Mouse (Mus musculus) spleen, postnatal 14 days (tissue): Measurements from ENCODE around the gene Col23a1.

Source experiments
- DNase-seq, 2 experiments: peaks; one replicate each; pipeline ENCODE4 v3.0.0; 2021 to 2022; ENCODE audit warnings: low spot score in 2 of 2

Col23a1 gene

DNA sequence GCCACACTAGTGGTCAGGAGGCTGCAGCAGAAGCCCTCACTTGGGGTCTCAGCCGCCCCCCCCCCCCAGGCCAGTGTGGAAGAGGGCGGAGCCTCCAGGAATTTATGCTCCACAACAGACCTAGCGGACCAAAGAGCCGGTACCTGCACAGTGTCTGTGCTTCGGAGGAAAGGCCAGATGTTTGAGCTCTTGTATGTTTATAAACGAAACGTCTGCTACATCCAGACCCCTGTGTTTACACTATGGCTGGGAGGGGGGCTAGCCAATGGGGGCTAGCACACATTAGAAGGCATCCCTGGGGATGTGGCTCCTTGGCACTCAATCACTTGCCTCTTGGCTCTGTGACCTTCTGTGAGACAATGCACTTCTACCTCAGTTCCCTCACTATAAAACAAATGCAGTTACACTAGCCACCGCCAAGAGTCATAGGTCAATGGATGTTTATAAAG lies 99.2 kb downstream of the Col23a1 start:
- DNase-seq: no peak

DNA sequence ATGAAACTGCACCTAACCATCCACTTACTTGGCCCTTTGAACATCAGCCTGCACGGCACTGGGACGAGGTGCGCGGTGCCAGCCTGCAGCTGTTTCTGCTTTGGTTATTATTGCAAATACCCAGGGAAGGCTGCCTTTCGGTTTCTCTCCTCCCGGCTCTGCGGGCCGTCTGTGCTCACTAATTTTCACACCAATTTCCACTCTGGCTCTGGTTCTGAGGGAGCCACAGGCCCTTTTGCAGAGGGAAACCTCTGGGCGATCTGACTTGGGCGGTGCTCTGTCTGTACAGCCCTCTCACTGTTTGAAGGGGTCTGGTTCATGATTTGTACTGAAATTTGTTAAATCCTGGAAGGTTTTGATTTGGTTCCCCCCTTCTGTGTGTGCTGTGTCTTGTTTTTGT lies 100.0 kb downstream of the Col23a1 start:
- DNase-seq: no peak

DNA sequence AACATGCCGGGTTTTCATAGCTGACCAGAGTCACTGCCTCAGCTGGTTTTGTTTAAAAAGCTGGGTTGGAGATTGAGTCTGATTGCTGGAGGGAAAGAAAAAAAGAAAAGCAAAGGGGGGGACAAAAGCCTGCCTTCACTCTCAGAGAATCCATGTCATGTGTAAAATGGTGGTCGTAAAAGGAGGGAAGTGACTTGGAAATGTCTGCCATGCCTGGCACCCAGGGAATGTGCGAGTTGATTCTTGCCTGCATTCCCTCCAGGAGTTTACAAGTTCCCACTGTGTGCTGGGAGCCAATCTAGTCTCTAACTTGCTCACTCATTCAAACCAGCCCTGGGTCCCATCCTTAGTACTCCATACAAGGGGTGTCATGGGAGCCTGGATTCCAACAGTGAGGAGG lies 100.8 kb downstream of the Col23a1 start:
- DNase-seq: no peak

DNA sequence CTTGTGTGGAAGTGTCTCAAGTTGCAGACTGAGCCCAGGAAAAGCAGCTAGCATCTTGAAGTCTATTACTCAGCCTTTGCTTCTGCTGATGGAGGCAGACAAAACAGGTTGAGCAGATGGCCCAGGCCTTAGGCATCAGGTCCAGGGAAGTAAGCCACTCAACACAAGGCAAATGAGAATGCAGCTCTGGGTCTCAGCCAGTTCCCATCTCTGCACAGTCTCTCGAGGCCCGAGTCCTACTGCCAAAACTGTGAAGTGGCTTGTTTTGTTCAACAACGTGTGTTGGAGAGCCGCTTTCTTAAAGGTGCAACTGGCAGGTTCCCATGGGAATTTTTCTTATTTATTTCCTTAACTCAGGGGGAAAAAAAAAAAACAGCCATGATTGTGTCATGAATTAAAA lies 101.8 kb downstream of the Col23a1 start:
- DNase-seq: no peak

DNA sequence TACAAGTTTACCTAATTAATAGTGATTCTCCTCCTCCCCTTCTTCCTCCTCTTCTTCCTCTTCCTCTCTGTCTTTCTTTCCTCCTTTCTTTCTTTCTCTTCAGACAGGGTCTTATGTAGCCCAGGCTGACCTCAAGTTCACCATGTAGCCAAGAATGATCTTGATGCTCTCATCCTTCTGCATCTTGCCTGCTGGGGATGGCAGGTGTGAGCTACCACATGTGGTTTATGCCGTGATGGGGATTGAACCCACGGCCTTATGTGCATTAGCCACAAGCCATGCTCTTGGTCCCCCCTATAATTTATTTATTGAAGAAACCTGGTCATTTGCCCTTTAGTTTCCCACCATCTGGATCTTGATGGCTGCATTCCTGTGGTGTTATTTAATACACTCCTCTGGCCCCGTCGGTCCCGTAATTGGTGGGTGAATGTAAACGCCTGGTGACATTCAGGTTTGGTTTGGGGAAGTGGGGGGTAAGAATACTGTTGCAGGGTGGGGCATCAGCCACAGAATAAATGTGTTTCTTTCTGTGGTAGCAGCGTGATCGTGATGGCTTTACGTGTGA lies 104.7 kb downstream of the Col23a1 start:
- DNase-seq: no peak

DNA sequence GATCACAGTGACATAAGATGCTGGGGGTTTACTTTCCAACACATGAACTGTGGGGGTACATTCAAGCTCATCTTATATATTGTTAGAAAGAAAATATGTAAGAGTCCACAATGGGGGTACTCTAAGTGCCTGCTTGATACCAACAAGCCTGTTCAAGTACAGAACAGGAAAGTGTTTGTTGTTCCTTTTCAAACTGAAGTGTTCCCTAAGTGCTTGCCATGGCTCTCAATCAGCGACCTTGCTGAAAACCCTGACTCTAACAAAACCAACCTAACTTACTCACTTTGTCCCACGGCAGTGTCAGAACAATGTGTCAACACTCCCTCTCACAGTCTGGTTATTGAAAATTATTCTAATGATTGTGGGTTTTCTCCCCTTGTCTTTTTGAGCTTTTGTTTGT lies 106.7 kb downstream of the Col23a1 start:
- no peak for DNase-seq

DNA sequence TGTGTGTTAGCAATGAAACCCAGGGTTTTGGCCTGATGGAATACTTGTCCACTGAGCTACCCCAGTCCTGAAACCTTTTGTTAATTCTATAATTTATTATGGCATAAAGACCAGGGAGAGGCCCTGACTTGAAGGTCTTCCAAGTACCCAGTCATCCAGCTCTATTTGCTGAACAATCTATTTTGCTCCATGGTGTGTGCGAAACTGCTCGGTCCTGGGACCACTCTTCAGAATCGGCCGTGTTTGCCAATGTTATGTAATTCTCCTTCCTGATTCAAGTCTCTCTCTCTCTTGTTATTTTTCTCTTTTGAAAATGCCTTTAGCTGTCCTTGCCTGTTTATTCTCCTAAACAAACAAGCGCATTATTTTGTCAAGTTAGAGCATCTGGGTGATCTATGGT lies 108.4 kb downstream of the Col23a1 start:
- no peak for DNase-seq

DNA sequence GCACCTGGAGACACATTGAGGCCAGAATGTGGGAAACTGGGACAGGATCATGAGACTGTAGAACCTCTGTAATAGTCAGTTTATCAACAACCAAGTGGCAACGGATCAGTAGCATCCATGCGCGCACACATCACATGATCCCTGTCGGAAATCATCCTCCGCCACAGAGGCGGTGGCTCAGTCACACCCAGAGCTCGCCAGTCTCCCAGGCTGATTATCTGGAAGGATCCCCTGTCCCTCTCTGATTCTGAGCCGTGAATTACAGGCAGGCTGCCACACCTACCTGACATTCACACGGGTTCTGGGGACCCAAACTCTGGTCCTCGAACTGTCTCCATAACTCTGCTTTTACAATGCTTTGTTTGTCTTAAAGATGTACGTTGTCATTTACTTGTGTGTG lies 110.6 kb downstream of the Col23a1 start:
- DNase-seq: no peak

DNA sequence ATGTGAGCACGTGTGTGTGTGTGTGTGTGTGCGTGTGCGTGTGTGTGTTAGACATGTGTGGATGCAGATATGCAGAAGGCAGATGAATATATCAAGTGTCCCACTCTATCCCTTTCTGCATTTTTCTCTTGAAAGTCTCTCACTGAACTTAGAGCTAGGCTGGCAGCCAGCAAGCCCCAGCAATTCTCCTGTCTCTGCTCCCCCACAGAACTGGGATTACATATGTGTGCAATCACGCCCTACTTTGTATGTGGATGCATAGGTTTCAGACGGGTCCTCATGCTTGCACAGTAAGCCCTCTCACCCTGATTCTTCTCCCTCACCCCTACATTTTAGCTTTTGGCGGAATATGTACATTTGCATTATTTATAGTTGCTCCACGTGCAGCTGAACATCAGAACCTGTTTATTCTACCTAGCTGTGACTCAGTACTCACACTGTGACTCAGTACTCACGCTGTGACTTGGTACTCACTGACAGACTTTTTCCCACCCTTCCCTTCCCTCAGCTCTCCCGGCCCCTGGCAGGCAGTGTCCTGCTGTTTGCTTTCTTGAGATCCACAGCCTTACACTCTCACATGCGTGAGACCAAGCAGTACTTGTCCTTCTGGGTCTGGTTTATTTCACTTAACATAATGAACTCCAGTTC lies 111.9 kb downstream of the Col23a1 start:
- no peak for DNase-seq

DNA sequence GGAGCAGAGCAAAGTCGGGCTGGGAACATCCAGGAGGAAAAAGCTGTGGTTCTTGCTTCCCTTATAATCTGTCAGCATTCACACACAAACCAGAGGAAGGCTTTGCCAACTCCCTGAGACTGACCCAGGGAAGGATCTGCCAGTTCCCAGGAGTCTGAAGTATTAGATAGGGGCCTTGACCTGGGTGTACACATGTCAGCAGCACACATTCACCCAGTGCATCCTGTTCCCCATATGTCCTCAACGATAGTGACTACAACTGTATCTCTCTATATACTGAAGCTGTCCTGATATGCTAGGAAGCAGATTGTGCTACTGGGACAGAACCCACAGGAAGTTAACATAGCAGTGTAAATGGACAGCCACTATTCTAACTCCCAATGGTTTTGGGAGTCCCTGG lies 114.2 kb downstream of the Col23a1 start:
- no peak for DNase-seq

DNA sequence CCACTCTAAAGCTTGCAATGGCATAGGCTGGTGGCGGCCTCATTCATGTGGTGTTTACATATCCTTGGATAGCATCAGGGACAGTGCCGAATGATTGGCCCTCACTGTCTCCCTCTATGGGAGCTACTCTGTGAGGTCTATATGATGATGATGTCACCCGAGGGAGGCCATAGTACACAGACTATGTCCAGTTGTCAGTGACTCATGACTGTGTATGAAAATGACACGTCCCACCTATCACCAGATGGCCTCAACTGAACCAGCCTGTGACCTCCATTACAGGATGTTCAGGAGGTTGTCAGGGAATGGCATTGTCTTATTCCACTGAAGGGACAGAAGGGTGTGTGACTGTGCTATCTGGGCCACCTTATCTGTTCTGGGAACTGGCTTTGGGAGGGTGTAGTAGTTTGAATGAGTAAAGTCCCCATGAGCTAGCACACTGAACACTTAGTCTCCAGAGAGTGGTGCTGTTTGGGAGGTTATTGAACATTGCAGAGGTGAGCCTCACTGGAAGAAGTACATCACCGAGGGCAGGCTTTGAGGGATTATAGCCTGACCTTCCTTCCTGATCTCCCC lies 115.2 kb downstream of the Col23a1 start:
- DNase-seq: no peak

DNA sequence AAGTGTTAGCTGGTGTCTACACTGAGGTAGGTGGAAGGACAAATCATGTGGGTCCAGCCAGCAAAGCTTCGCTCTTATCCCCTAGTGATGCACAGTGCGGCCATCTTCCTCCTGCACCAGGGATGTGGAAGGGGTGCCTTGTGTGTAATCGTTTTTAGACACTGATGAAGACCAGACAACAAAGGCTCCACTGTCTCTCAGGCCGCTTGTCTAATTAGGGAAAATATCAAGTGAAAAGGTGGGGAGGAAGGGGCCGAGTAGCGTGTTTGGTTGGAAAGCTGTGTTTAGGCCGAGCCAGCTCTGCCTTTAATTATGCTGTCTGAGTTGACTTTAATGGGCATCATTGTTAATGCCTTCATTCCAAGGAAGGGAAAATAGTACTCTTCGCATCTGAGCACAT lies 116.8 kb downstream of the Col23a1 start:
- DNase-seq: no peak

DNA sequence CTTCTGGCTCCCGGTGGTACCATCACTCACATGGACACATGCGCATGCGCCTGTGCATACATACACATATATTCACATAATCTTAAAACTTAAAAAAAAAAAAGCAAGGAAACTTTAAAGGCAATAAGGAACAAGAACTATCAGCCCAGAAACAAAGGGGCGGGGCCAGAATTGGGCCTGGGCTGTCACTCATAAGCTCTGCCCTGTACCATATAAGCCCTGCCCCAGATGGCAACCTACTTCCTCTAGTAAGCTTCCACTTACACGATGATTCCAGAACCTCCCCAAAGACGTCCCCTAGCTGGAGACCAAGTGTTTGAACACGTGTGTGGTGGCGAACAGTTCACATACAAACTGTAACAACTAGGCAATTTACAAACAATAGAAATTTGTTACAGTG lies 117.6 kb downstream of the Col23a1 start:
- no peak for DNase-seq

DNA sequence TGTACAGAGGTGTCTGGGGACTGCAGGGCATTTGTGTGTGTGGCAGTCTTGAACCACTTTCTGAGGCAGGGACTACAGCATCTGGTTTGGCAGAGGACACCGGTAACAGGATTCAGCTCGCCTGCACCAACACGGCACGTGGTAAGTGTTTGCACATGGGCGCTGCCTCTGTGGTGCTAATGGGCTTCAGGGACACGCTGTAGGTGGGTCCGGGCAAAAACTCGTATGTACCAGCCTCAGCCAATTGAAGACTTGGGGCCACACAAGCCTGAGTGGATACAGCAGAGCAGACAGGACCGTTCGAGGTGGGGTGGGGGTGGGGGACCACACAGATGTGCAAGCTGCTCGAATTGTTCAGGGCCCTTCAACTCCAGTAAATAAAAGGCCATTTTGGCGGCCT lies 121.1 kb downstream of the Col23a1 start:
- no peak for DNase-seq

DNA sequence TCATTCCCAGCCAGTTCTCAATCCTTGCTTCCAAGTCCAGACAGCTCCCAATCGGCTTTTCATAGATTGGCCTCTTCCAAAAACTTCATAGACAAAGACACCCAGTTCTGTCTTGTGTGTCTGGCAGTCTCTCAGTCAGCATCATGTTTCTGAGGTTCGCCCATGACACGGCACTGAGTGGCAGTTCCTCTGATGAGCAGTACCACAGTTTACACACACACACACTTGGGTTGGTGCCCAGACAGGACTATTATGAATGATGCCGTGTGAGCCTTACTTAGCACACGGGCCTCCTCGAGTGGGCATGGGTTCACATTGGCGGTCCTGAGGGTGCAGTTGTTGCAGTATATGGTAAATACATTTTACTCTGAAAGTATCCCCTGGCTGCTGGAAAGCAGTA lies 124.8 kb downstream of the Col23a1 start:
- no peak for DNase-seq

DNA sequence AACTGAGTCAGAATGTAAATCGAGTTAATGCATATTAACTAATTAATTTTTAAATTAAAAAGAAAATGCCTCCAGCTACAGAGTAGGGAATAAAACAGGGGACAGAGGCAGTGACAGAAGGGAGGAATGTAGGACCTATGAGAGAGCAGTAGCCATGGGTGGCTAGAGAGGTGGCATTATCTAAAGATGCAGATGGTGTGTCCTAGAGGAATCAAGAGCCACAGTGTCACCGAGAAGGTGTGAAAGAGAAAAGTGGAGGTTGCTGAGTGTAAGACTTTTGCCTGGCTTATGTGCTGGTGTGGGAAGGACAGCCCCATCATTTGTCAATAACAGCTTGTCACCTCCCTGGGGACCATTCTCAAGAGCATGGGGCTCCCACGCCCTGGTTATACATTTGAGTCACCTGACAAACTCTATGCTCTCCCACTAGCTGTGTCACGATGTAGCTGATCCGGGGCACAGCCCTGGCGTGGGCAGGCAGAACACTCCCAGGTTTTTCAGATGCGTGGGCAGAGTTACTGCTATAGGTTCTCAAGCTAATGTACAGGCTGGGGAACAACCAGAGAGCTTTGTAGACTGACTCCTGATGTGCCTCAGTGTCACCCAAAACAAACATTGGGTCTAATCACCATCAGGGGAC lies 125.4 kb downstream of the Col23a1 start:
- no peak for DNase-seq

DNA sequence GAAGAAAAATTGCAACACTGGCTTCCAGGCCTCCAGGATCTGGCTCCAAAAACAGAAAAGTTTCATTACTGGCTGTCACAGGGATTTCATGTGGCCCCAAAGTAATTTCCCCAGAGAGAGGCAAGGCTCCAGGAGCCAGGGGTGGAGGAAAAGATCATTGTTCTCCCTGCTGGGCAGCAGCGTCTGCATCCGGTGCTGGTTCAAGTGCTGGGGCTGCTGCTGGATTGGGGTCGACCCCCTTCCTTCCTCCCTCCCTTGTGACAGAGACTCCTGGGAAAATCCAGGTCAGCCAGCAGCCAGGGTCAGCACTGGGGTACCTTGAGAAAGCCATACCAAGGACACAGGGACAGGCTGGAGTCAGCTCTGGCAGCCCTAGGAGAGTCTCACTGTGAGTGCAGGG lies 129.1 kb downstream of the Col23a1 start:
- DNase-seq: no peak

DNA sequence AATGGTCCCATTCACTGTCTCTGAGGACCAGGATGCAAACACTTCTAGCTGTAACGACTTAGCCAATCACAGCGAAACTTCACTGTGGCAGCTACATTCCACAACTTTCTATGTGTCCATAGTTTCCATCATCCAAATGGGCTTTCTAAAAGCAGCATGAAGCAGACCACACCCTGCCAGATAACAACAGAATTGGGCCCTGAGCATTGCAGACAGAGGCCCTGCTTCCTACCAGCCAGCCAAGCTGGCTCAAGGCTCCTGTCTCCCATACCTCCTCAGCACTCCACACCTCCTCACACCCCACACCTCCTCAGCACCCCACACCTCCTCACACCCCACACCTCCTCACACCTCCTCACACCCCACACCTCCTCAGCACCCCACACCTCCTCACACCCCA lies 132.2 kb downstream of the Col23a1 start:
- DNase-seq: no peak

DNA sequence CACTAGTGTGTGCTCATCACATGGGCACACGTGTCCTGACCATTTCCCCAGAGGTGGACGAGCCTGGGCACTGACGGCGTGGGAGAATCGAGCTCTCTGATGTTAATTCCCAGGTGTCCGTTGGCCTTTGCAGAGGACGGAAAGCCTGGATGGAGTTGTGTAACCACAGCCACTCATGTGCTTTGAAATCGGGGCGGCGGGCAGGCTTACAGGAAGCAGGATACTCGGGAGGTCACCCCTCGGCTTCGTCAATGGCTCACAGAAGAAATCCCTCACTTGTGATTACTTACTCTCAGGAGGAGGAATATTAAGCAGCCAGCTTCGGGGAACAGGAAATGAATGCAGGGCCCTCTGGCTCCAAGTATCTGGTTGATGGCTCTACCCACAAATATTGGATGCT lies 133.0 kb downstream of the Col23a1 start:
- no peak for DNase-seq

DNA sequence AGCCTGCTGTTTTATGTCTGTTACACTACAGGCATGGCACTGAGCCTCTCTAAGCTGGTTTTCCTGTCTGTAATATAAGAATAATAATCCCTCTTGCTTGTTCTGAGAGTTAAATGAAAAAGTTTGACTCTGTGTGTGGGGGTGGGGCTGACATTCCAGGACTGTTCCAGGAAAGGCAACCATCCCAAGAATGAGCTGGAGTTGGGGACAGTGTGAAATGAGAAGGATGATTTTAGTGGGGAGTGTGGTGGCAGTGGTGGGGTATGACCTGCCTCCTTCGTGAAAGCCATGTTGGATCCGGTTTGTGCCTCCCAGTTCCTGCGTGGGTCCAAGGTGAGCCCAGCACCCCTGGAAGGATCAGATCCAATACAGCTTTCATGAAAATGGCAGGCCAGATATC lies 136.4 kb downstream of the Col23a1 start:
- DNase-seq: no peak

DNA sequence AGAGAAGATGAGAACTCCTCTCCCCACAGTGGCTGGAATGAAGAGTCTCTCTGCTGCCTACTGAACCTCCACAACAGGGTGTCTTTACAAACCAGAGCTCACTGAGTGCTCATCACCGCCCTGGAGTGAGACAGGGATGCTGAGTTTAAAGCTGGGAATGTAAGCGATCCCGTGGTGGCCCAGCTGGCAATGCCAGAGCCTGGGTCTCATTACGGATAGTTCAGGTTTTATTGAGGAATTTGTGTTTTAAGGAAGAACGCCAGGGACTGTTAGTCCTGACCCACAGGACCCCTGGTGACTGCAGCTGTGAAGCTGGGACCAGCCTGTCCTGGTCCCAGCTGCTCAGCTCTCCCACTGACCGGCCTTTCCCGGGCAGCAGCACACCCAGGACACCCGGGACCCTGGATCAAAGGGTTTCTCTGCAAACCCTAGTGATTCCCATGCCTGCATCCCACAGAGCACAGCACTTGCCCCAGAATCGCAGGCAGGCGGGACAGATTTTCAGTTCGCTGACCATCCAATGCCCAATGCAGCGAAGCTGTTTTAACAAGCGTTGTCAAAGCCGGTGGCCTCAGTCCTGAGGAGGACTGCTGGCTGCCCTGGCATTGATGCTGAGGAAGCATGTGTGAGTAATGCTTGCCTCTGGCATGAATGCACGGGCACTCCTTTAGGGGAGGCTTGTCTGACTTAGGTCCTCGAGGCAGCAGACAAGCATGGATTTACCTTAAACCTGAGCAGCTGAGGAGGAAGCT lies 139.9 kb downstream of the Col23a1 start:
- no peak for DNase-seq

DNA sequence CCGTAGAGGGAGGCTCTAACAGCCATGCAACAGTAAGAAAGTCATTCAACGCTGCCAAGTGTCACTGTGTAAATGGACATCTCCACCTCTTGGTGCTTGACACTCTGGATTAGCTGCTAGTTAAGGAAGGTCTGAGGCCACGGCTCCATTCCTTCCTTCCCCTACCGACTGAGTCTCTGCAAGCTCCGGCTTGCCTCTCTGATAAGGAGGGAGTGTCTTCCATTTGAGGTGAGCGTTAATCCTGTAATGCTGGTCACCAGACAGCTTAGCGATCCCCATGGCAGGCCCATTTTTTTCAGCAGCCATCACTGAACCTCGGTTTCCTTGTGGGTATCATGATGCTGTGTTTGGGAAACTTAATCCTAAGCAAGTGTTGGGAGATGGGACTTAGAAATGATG lies 140.5 kb downstream of the Col23a1 start:
- DNase-seq: no peak

DNA sequence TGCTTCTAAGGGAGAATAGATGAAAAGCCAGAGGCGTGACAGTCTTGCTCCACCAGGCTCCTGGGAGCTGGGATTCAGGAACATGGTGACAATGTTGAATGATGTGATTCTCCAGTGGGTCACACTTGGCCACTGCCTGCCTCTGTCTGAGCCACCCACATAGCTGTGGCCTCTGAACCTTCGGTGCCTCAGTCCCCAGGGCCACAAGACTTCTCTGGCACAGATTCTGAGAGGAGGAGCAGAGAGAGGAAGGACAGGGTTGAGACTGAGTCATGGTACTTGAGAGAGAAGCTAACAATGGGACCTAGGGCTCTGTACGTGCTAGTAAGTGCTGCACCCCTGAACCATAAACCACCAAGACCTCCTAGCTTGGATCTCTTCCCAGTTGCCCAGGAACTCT lies 141.6 kb downstream of the Col23a1 start:
- DNase-seq: no peak
